Mouse (Mus musculus): ENCODE results near the gene Numbl. TPM values are rescaled to one million over a fixed set of nuclear protein-coding genes. Genes with fewer than 3 reads are reported as not detected.
A peak's percentile ranks its signal among the peaks of the same experiment; 100 is the strongest.

Numbl gene
- polyA plus RNA-seq, 1 experiment from 2014 or later: 47.2 TPM

DNA sequence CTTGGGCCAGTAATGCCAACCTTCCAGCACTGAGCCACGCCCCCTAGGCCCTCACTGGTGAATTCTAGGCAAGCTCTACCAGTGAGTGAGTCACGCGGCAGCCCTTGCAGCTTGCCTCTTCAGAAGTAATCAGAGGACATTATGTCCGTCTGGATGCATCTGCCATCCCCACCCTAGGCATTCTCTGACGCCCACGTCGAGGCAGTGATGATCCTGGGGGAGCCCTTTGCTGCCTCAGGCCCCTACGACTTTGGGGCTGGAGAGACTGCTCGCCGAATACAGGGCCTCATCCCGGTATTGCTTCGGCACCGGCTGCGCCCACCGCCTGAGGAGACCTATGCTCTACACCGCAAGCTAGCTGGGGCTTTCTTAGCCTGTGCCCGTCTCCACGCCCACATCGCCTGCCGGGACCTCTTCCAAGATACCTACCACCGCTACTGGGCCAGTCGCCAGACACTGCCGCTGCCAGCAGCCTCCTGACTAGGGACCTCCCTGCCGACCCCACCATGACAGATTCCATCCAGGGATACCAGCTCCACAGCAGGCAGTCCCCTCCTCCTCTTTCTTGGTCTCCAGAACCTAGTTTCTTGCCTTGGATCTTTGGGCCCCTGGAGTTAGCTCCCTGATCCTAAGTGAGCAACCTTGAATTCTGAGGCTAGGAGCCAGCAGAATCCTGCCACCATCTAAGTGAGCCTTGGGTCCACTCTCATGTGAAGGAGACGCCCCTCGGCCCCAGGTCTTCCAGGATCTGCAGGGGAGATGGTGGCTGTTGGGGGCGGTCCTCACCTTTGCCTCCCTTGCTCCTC is 984 bp upstream of the Numbl start:
- peak; percentile 35 for ATAC-seq (replicated peaks)
- H3K4me3 ChIP-seq: peak overlapping the region; percentile 82
- WGBS: 4% methylated on average over 27 of the region's 27 CpGs
- peak overlapping the region; percentile 77 for H3K4me2 ChIP-seq (replicated peaks)
- H3K9me3 ChIP-seq: no peaks in the 10 kb centered on the region
- peak overlapping the region; percentile 95 for H3K27ac ChIP-seq (replicated peaks)
- no peak overlapping the region; the same call in 1 of the 2 replicates for H3K9ac ChIP-seq (replicated peaks)
- H3K27me3 ChIP-seq: no peaks in the 10 kb centered on the region
- peaks cover 49% of the 10 kb centered on the region for H3K4me1 ChIP-seq
- H3K36me3 ChIP-seq: peaks cover 6% of the 10 kb centered on the region

DNA sequence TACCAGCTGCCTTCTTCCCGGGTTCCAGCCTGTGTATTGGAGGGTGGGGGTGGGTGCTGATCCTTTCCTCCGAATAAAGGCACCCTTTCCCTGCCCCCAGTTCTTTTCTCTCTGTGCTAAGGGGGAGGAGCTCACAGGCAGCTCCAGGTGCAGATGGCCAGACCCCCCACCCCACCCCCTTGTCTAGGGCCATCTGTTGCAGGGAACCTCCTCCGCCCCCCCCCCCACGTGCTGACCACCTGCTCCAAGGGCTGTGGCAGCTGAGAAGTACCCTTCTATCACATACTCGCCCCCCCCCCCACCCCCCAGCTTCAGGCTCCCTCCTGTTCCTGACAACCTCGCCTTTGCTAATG is 405 bp upstream of the Numbl start:
- Histone ChIP-seq H3K36me3 (peaks cover 11% of the 10 kb centered on the region), H3K9me3 (no peaks in the 10 kb centered on the region), H3K4me1 (peaks cover 49% of the 10 kb centered on the region), H3K9ac (replicated peaks) (no peak overlapping the region), H3K4me3 (peak overlapping the region; percentile 82), H3K4me2 (replicated peaks) (peak overlapping the region; percentile 77), H3K27ac (replicated peaks) (peak overlapping the region; percentile 95), H3K27me3 (no peaks in the 10 kb centered on the region)
- peak; percentile 41 for ATAC-seq (replicated peaks)
- 0% methylated on average over 5 of the region's 6 CpGs for WGBS

DNA sequence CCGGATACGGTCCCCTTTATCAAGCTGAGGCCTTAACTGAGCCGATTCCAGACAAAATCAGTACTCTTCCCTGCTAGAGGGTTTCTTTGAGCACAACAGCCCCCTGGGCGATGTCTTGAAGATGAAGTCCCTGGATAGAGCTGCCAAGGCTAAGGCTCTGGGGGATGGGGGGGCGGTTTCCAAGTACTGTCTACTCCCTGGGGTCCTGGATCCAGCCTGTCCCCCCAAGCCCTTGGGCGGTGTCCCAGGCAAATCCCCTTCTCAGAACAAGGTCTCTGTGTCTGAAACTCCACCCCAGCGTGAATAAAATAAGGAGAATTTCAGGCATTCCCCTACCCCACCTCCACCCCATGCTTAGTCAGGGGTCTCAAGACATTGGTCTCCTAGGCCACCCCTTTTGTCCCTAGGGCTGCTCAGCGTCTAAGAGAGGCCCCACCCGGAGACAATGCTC is 1.1 kb downstream of the Numbl start:
- peaks cover 24% of the 10 kb centered on the region for H3K36me3 ChIP-seq
- ATAC-seq (replicated peaks): no peak; the same call in 1 of the 2 replicates
- under 1% methylated on average over 9 of the region's 9 CpGs for WGBS

DNA sequence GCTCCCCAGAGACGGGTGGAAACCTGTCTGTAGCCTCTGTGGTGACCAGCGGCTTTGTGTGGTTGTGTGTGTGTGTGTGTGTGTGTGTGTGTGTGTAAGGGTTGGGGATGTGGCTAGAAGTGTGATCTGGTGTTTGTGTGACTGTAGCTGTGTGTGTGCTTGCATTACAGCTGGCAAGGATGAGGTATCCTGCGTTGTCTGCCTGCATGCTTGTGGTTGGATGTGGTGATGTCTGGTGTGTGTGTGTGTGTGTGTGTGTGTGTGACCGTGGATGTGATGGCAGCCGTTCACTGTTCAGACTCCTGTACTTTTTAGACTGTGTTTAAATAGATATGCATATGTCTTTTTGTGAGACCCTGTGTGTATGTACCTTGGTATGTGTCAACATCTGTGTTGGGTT is 1.5 kb downstream of the Numbl start:
- Histone ChIP-seq H3K36me3 (peaks cover 29% of the 10 kb centered on the region), H3K9ac (replicated peaks) (peak overlapping the region; percentile 94), H3K4me1 (peaks cover 49% of the 10 kb centered on the region), H3K27ac (replicated peaks) (peak overlapping the region; percentile 95), H3K4me3 (peak overlapping the region; percentile 82), H3K4me2 (replicated peaks) (peak overlapping the region; percentile 77), H3K27me3 (no peaks in the 10 kb centered on the region), H3K9me3 (no peaks in the 10 kb centered on the region)
- WGBS: 17% methylated on average over 5 of the region's 5 CpGs
- no peak for ATAC-seq (replicated peaks)

More for the DNA sequence above, 1.1 kb downstream of the Numbl start:
- H3K9ac ChIP-seq (replicated peaks): peak overlapping the region; percentile 94
- H3K4me1 ChIP-seq: peaks cover 49% of the 10 kb centered on the region
- peak overlapping the region; percentile 95 for H3K27ac ChIP-seq (replicated peaks)
- H3K27me3 ChIP-seq: no peaks in the 10 kb centered on the region
- peak overlapping the region; percentile 82 for H3K4me3 ChIP-seq
- H3K9me3 ChIP-seq: no peaks in the 10 kb centered on the region
- peak overlapping the region; percentile 77 for H3K4me2 ChIP-seq (replicated peaks)

DNA sequence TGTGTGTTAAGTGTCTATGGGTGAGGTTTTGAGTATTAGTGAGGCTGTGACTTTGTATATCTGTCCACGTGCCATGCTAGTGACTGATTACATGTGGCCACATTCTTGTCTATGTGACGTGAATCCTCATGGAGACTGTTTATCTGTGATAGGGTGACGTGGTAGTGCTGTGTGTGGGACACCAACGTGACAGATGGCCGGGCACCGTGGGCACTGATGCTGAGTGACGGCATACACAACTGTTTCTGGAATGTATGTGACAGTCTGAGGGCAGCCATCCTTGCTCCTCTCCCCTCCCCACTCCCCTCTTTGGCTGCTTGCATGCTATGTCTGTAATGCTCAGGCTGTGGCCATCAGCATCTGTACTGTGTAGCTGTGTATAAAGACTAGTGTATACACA is 2.6 kb downstream of the Numbl start:
- WGBS: 49% methylated on average over 7 of the region's 7 CpGs
- ATAC-seq (replicated peaks): no peak
- Histone ChIP-seq H3K4me3 (peak overlapping the region; percentile 82), H3K9ac (replicated peaks) (0 out of 2 replicates have a peak overlapping the region, but pooled peaks have one; percentile 94), H3K36me3 (peaks cover 40% of the 10 kb centered on the region), H3K9me3 (no peaks in the 10 kb centered on the region), H3K27me3 (no peaks in the 10 kb centered on the region), H3K4me2 (replicated peaks) (peak overlapping the region; percentile 77), H3K27ac (replicated peaks) (peak overlapping the region; percentile 95; the same call in 1 of the 2 replicates), H3K4me1 (peaks cover 49% of the 10 kb centered on the region)

DNA sequence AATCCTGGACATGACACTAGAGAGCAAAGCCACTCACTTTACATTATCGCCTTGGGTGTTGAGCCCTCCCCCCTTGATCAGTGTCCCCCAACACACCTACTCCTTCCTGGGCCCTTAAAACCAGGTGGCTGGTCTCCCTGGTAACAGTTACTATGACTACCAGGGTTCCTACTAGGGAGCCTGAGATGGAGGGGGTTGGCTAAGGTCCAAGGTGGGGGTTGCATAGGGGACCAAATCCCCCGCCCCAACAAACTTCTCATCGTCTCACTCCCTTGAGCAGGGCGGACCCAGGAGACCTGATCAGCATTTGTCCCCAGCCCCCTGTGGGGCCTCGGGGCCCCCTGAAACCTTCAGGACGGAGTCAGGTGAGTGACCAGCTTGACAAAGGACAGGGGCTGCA is 3.7 kb downstream of the Numbl start:
- Histone ChIP-seq H3K4me1 (peaks cover 42% of the 10 kb centered on the region), H3K27me3 (no peaks in the 10 kb centered on the region), H3K4me2 (replicated peaks) (no peak overlapping the region), H3K4me3 (no peak overlapping the region), H3K27ac (replicated peaks) (no peak overlapping the region), H3K36me3 (peaks cover 49% of the 10 kb centered on the region), H3K9ac (replicated peaks) (no peak overlapping the region), H3K9me3 (no peaks in the 10 kb centered on the region)
- WGBS: 60% methylated on average over 6 of the region's 6 CpGs
- ATAC-seq (replicated peaks): no peak

DNA sequence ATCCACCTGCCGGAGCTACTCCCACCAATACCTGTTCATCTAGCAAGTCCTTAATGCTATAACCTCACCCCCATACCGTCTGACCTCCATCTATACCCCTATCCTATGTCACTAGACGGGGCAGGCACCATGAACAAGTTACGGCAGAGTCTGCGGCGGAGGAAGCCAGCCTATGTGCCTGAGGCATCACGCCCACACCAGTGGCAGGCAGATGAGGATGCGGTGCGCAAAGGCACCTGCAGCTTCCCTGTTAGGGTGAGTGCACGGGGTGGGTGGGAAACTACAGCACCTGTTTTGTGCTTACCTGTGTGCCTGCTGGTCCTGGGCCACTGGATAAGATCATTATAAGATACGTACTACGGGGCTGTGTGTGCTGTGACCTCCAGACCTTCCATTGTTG is 6.5 kb downstream of the Numbl start:
- H3K4me2 ChIP-seq (replicated peaks): no peak overlapping the region
- H3K27me3 ChIP-seq: no peaks in the 10 kb centered on the region
- no peak overlapping the region for H3K9ac ChIP-seq (replicated peaks)
- no peak for ATAC-seq (replicated peaks)
- H3K9me3 ChIP-seq: no peaks in the 10 kb centered on the region
- peaks cover 78% of the 10 kb centered on the region for H3K36me3 ChIP-seq
- 93% methylated on average over 12 of the region's 12 CpGs for WGBS
- H3K4me1 ChIP-seq: peaks cover 24% of the 10 kb centered on the region
- no peak overlapping the region for H3K27ac ChIP-seq (replicated peaks)
- H3K4me3 ChIP-seq: no peak overlapping the region

DNA sequence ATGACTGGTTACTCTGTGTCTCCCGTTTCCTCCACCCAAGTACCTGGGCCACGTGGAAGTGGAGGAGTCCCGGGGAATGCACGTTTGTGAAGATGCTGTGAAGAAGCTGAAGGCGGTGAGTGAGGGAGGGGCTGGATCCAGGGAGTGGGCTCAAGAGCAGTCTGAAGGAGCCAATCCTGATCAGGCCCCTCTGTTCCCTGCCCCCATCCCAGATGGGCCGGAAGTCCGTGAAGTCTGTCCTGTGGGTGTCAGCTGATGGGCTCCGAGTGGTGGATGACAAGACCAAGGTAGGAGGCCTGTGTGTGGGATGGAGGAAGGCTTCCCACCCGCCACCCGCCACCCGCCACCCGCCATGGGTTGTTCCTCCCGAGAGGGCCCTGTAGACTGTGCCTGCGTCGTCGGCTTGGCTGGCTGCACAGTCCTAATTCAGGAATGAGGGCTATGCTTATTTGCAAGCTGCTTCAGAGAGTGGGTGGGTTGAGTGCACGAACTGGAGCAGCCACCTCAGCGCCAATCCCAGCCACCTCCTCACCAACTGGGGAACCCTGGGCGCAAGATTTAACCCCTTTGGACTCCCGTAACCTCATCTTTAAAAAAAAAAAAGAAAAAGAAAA is 8.4 kb downstream of the Numbl start:
- Histone ChIP-seq H3K27ac (replicated peaks) (no peak overlapping the region), H3K4me3 (no peak overlapping the region), H3K4me2 (replicated peaks) (no peak overlapping the region), H3K36me3 (peaks cover 94% of the 10 kb centered on the region), H3K9ac (replicated peaks) (no peak overlapping the region), H3K4me1 (peaks cover 5% of the 10 kb centered on the region), H3K9me3 (no peaks in the 10 kb centered on the region), H3K27me3 (no peaks in the 10 kb centered on the region)
- 81% methylated on average over 20 of the region's 20 CpGs for WGBS
- no peak for ATAC-seq (replicated peaks)

DNA sequence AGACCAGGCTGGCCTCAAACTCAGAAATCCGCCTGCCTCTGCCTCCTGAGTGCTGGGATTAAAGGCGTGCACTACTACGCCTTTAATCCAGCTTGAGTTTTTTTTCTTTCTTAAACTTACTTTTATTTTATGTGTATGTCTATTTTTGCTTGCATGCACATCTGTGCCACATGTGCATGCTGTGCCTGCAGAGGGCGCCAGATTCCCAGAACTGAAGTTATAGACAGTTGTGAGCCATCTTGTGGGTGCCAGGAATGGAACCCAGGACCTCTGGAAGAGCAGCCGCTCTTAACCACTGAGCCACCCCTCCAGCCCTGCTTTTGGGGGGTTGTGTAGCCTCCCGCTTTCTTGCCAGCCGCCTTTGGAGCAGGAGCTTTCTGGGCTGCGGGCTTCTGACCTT is 13.2 kb downstream of the Numbl start:
- Histone ChIP-seq H3K4me2 (replicated peaks) (no peak overlapping the region), H3K9ac (replicated peaks) (no peak overlapping the region), H3K27ac (replicated peaks) (no peak overlapping the region), H3K9me3 (no peaks in the 10 kb centered on the region), H3K4me1 (no peaks in the 10 kb centered on the region), H3K36me3 (peaks cover 89% of the 10 kb centered on the region), H3K4me3 (no peak overlapping the region), H3K27me3 (no peaks in the 10 kb centered on the region)
- 89% methylated on average over 8 of the region's 8 CpGs for WGBS
- ATAC-seq (replicated peaks): no peak

DNA sequence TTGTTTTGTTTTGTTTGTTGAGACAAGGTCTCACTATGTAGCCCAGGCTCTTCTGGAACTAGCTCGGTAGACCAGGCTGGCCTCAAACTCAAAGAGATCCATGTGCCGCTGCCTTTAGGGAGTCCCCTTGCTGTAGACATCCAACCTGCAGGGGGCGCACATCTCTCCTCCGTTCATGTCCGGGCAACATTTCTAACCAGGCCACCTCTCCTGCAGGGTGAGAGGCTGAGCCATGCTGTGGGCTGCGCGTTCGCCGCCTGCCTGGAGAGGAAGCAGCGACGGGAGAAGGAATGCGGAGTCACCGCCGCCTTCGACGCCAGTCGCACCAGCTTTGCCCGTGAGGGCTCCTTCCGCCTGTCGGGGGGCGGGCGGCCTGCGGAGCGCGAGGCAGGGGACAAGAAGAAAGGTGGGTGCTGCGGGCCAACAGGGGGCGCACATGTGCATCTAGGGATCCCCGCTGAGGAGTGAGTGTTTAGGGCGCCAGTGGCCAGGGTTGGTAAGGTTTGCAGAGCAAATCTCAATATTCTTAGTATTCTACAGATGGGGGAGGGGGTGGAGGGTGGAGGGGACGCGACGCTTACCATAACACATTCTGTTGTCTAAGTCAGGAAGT is 15.6 kb downstream of the Numbl start:
- H3K27me3 ChIP-seq: no peaks in the 10 kb centered on the region
- ATAC-seq (replicated peaks): no peak

DNA sequence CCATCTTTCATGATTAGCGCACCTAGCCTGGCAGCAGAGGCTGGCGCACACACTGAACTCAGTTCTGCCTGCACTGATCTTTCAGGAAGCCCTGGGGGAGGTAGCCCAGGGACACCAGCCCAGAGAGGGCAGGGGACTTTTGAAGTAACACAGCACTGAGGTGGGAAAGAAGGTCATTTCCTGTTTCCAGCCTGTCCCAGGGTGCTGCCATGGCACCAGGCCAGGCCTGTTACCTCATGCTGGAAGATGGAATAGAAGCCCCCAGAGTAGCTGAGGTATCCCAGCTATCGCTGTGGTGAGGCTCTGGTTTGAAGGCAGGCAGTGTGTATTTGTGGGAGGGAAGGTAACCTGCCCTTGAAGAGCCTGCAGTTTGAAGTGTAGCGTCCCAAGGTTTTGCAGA is 16.7 kb downstream of the Numbl start:
- Histone ChIP-seq H3K9me3 (no peaks in the 10 kb centered on the region), H3K4me1 (no peaks in the 10 kb centered on the region), H3K9ac (replicated peaks) (no peak overlapping the region), H3K4me2 (replicated peaks) (no peak overlapping the region), H3K4me3 (no peak overlapping the region), H3K36me3 (peaks cover 89% of the 10 kb centered on the region), H3K27me3 (no peaks in the 10 kb centered on the region), H3K27ac (replicated peaks) (no peak overlapping the region)
- 89% methylated on average over 4 of the region's 4 CpGs for WGBS
- no peak for ATAC-seq (replicated peaks)

More for the DNA sequence above, 15.6 kb downstream of the Numbl start:
- Histone ChIP-seq H3K4me3 (no peak overlapping the region), H3K36me3 (peaks cover 90% of the 10 kb centered on the region), H3K4me2 (replicated peaks) (no peak overlapping the region), H3K9me3 (no peaks in the 10 kb centered on the region), H3K27ac (replicated peaks) (no peak overlapping the region), H3K4me1 (no peaks in the 10 kb centered on the region), H3K9ac (replicated peaks) (no peak overlapping the region)
- 55% methylated on average over 32 of the region's 32 CpGs for WGBS

DNA sequence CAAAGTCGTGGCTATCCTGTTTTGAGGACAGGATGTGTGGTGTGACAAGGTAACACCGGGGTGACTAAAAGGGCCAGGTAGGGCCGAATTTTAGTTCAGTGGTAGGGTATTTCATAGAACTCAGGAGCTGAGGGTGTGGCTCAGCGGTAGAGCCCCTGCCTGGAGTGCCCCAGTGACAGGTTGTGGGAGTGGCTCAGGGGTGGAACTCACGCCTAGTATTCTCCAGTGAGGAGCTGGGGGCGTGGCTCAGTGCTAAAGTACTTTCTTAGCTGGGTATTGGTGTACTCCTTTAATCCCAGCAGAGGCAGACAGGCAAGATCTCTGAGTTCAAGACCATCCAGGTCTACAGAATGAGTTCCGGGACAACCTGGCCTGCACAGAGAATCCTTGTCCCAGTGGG is 17.8 kb downstream of the Numbl start:
- Histone ChIP-seq H3K4me3 (no peak overlapping the region), H3K9ac (replicated peaks) (no peak overlapping the region), H3K9me3 (no peaks in the 10 kb centered on the region), H3K4me1 (no peaks in the 10 kb centered on the region), H3K27ac (replicated peaks) (no peak overlapping the region), H3K27me3 (no peaks in the 10 kb centered on the region), H3K4me2 (replicated peaks) (no peak overlapping the region), H3K36me3 (peaks cover 90% of the 10 kb centered on the region)
- no peak for ATAC-seq (replicated peaks)
- 73% methylated on average over 7 of the region's 7 CpGs for WGBS
